Mouse (Mus musculus) lung, embryonic 14.5 days (tissue): ENCODE results near the gene Scn1b. TPM values are rescaled to one million over a fixed set of nuclear protein-coding genes. Genes with fewer than 3 reads are reported as not detected.

Experiments used
- ATAC-seq: fragments of 200-750 bp; cut with Nextera tagmentation; 2 replicates; pipeline ENCODE4 v1.8.0; 2017; ENCODE audit warnings: mild to moderate bottlenecking, moderate TSS enrichment, moderate library complexity; ENCODE audit not compliant: insufficient read depth
- DNase-seq: peaks from one replicate; pipeline ENCODE4 v3.0.0-alpha.2; 2015
- H3K27ac ChIP-seq: fragments of 300-500 bp; sonication (generic); 2 replicates; pipeline ENCODE4 v1.5.1; 2014; ENCODE audit warnings: low read depth, mild to moderate bottlenecking, moderate library complexity
- H3K27me3 ChIP-seq: fragments of 300-500 bp; sonication (generic); 2 replicates; pipeline ENCODE4 v1.6.1; 2014; ENCODE audit warnings: low read length, control low read depth; ENCODE audit not compliant: insufficient read depth
- H3K36me3 ChIP-seq: fragments of 300-500 bp; sonication (generic); 2 replicates; pipeline ENCODE4 v1.6.1; 2014; ENCODE audit warnings: control low read depth; ENCODE audit not compliant: insufficient read depth
- H3K4me1 ChIP-seq: fragments of 300-500 bp; sonication (generic); 2 replicates; pipeline ENCODE4 v1.6.1; 2014; ENCODE audit warnings: antibody characterized with exemption, control low read depth; ENCODE audit not compliant: insufficient read depth
- H3K4me2 ChIP-seq: fragments of 300-500 bp; sonication (generic); 2 replicates; pipeline ENCODE4 v1.6.1; 2014; ENCODE audit warnings: mild to moderate bottlenecking
- H3K4me3 ChIP-seq: fragments of 300-500 bp; sonication (generic); 2 replicates; pipeline ENCODE4 v1.5.1; 2014; ENCODE audit warnings: low read depth, low read length
- H3K9ac ChIP-seq: fragments of 300-500 bp; sonication (generic); 2 replicates; pipeline ENCODE4 v1.6.1; 2014
- H3K9me3 ChIP-seq: fragments of 300-500 bp; sonication (generic); 2 replicates; pipeline ENCODE4 v1.6.1; 2016; ENCODE audit warnings: low read depth, low read length, control low read depth
- CTCF ChIP-seq: IDR thresholded peaks from 2 replicates; pipeline ENCODE4 v1.5.1; 2016; ENCODE audit warnings: antibody characterized with exemption, low read depth
- WGBS: fragments of 180-500 bp; shearing (Covaris S2); extraction: QIAGEN DNeasy Blood & Tissue Kit; methylation state at CpG from one replicate; pipeline ENCODE4 v1.1.7; 2014; 5-methylcytosine and 5-hydroxymethylcytosine counted together
- polyA plus RNA-seq: library from polyadenylated mRNA; unstranded; fragments of >200 nt; fragmentation: Nextera tagmentation; extraction: Ambion mirVana; gene quantifications from 2 replicates; pipeline ENCODE4 v1.2.1, GENCODE M21; 2014

Gene Scn1b
- 0.93 and 1.3 TPM in 2 replicates for polyA plus RNA-seq

DNA sequence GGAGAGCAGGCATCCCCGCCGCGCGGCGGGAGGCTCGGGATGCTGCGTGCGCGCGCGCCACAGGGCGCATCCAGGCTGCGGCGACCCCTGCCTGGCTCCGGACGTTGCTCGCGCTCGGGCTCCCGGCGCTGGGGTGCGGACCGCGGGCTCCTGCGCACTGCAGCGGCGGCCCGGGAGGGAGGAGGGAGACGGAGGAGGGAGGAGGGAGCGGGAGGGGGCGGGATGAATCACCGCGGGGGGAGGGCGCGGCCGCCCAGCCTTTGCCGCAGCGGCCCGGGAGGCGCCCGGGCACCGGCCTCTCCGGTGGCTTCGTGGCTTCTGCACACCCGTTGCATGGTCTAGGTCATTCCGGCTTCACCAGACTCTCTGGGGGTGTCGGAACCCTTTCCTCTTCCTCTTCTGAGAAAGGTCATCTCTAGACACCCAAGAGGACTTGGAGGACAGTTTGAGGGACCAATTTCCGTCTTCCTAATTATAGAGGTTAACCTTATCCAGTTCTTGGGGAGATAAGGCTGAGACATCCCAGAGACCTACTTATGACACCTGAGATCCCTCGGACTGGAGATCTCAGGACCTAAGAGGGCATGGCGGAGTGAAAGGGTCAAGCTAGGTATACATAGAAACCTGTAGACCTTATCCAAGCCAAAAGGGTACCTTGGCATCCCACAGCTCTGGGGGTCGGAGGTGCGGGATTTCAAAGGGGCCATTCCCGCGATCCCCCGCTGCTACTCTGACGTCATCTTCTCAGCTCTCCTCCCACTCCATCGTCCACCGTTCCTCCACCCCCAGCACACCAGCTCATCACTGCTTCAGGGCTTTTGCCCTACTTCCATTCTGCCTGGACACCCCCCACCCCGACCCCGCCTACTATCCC, at the start of gene Scn1b:
Scn1b (minus strand) TSS at position 153 of the 874 bp plus-strand sequence.
- WGBS = 1% methylated on average over 53 of the region's 60 CpGs
- H3K4me2 ChIP-seq = peak within 1 kb of the TSS; percentile 96
- ATAC-seq = peak; percentile 50
- H3K27me3 ChIP-seq = peaks cover 27% of the 10 kb centered on the region
- TF ChIP-seq CTCF = no peak
- H3K4me1 ChIP-seq = no peaks in the 10 kb centered on the region
- H3K4me3 ChIP-seq = peak within 1 kb of the TSS; percentile 56
- peak within 1 kb of the TSS; percentile 52 for H3K9ac ChIP-seq
- H3K27ac ChIP-seq = no peak within 1 kb of the TSS
- H3K9me3 ChIP-seq = no peaks in the 10 kb centered on the region
- DNase-seq = peak; percentile 57
- H3K36me3 ChIP-seq = peaks cover 38% of the 10 kb centered on the region

GRCm38 (mm10) chr7:31175096-31175495, 48.3 kb upstream of the Scn1b start:
- DNase-seq (no peak), ATAC-seq (no peak)
- Histone ChIP-seq H3K4me1 (no peaks in the 10 kb centered on the region), H3K9me3 (no peaks in the 10 kb centered on the region), H3K27ac (no peak overlapping the region), H3K27me3 (no peaks in the 10 kb centered on the region), H3K9ac (no peak overlapping the region), H3K4me2 (no peak overlapping the region), H3K36me3 (no peaks in the 10 kb centered on the region), H3K4me3 (no peak overlapping the region)
- 85% methylated on average over 3 of the region's 3 CpGs for WGBS
- TF ChIP-seq CTCF = no peak

- ATAC-seq (no peak), DNase-seq (no peak)
- 68% methylated on average over 8 of the region's 8 CpGs for WGBS
- TF ChIP-seq CTCF = no peak
- no peaks in the 10 kb centered on the region for H3K27me3 ChIP-seq
- H3K36me3 ChIP-seq = no peaks in the 10 kb centered on the region
- no peaks in the 10 kb centered on the region for H3K9me3 ChIP-seq
- no peaks in the 10 kb centered on the region for H3K4me1 ChIP-seq
- no peak overlapping the region for H3K27ac ChIP-seq
- H3K4me3 ChIP-seq = no peak overlapping the region
- H3K4me2 ChIP-seq = no peak overlapping the region
- H3K9ac ChIP-seq = no peak overlapping the region
Observed at GRCm38 (mm10) chr7:31174466-31174865, 47.7 kb upstream of the Scn1b start.

GRCm38 (mm10) chr7:31172238-31172637, 45.4 kb upstream of the Scn1b start:
- no peak overlapping the region for H3K4me3 ChIP-seq
- DNase-seq = peak; percentile 66
- H3K9ac ChIP-seq = no peak overlapping the region
- H3K4me1 ChIP-seq = no peaks in the 10 kb centered on the region
- peak; percentile 67 for TF ChIP-seq CTCF
- H3K9me3 ChIP-seq = no peaks in the 10 kb centered on the region
- WGBS = 5% methylated on average over 2 of the region's 2 CpGs
- ATAC-seq = no peak
- no peak overlapping the region for H3K4me2 ChIP-seq
- H3K27me3 ChIP-seq = no peaks in the 10 kb centered on the region
- H3K36me3 ChIP-seq = no peaks in the 10 kb centered on the region
- H3K27ac ChIP-seq = no peak overlapping the region

DNA sequence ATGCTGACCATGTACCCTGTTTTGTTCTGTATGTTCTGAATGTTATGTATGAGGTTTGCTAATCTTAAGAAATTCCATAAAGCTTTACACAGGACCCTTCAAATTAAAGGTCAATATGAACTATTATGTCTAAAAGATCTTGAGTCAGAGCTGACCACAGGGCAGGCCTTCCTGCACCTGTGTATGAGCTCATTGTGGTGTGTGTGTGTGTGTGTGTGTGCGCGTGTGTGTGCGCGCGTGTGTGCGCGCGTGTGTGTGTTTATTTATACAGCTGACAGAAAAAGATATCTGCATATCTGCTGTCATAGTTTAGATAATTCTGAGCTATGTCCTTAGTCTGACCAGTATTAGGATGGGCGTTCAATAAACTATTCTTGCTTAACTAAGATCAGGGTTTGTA, 43.7 kb upstream of the Scn1b start:
- DNase-seq (no peak), ATAC-seq (no peak)
- H3K4me2 ChIP-seq = no peak overlapping the region
- no peak for TF ChIP-seq CTCF
- H3K9me3 ChIP-seq = no peaks in the 10 kb centered on the region
- no peak overlapping the region for H3K4me3 ChIP-seq
- H3K36me3 ChIP-seq = no peaks in the 10 kb centered on the region
- H3K27me3 ChIP-seq = no peaks in the 10 kb centered on the region
- H3K4me1 ChIP-seq = no peaks in the 10 kb centered on the region
- 85% methylated on average over 9 of the region's 9 CpGs for WGBS
- H3K27ac ChIP-seq = no peak overlapping the region
- no peak overlapping the region for H3K9ac ChIP-seq

DNA sequence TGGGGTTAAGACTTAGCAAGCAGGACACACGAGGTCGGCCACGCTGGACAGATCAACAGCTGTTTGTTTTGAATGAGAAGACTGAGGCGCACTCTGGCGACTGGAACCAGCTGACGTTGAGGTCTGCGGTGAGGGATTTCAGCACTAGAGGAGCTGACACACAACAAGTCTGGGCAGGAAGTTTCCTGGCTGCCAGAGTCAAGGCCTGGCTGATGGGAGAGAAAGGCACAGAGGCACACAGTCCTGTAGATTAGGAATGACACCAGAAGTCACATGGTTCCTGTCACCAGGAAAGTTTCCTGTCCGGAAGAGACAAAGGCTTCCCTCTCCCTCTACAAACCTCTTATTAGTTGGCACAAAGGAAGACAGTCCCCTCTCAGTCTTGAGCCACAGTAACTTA, 41.6 kb upstream of the Scn1b start:
- Histone ChIP-seq H3K36me3 (no peaks in the 10 kb centered on the region), H3K4me3 (no peak overlapping the region), H3K4me2 (no peak overlapping the region), H3K9me3 (no peaks in the 10 kb centered on the region), H3K27me3 (no peaks in the 10 kb centered on the region), H3K9ac (no peak overlapping the region), H3K27ac (no peak overlapping the region), H3K4me1 (no peaks in the 10 kb centered on the region)
- WGBS = 26% methylated on average over 8 of the region's 8 CpGs
- TF ChIP-seq CTCF = no peak
- ATAC-seq (no peak), DNase-seq (peak; percentile 55)

- ATAC-seq = no peak
- Histone ChIP-seq H3K9me3 (no peaks in the 10 kb centered on the region), H3K4me3 (no peak overlapping the region), H3K36me3 (no peaks in the 10 kb centered on the region), H3K4me1 (no peaks in the 10 kb centered on the region), H3K27ac (no peak overlapping the region), H3K9ac (no peak overlapping the region), H3K4me2 (no peak overlapping the region), H3K27me3 (no peaks in the 10 kb centered on the region)
- no peak for TF ChIP-seq CTCF
- 56% methylated on average over 1 of the region's 1 CpGs for WGBS
- DNase-seq = no peak
Observed at GRCm38 (mm10) chr7:31164748-31165147, 37.9 kb upstream of the Scn1b start.
